Mouse (Mus musculus): ENCODE measurements at regions not wholly inside any gene's neighbourhood (a gene's known extent, or its start where the extent isn't known, plus 50 kb on each side); places are given as distances from the start of the nearest gene placed in this dataset.

DNA sequence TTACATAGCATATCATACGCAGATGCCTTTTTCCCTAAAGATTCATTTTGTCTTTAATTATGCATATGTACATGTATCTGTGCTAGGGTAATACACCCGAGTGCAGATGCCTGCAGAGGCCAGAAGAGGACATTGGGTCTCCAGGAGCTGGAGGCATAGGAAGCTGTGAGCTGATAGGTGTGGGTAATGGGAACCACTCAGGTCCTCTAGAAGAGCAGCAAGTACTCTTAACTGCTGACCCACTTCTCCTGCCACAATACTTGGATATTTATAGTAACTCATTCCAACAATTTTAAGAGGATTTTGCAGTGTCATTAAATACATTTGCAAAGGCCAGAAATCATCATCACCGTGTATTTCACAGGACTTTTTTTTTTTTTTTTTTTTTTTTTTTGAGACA is 486.6 kb downstream of the Slc4a3 start:
- WGBS: 81% methylated on average over 3 of the region's 3 CpGs
- no peak for ATAC-seq (ENCODE audit: low read depth)

DNA sequence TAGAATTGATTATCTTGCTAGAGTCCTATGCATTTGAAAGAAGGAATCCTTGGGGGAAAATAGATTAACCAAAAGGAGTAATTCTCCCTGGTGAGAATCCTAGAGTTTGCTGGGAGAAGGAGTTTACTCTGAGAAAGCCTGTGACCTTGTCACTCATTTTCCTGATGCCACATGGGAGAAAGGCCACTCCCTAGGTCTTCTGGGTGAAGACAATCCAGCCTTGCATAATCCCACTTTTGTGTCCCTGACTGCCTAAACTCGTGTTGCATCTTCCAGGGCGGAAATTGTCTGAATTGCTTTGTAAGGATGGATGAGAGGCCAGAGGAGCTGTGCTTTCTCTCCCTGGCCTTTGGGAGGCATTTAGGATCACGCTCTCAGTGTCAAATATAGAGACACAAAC is 490.2 kb downstream of the Slc4a3 start:
- Histone ChIP-seq H3K36me3 (no peaks in the 10 kb centered on the region), H3K9ac (no peak overlapping the region), H3K4me1 (replicated peaks) (no peaks in the 10 kb centered on the region; the same call in 1 of the 2 replicates), H3K4me2 (no peak overlapping the region), H3K9me3 (no peaks in the 10 kb centered on the region), H3K27ac (replicated peaks) (no peak overlapping the region), H3K4me3 (no peak overlapping the region), H3K27me3 (no peaks in the 10 kb centered on the region)
- no peak for ATAC-seq (ENCODE audit: low read depth)
- 52% methylated on average over 3 of the region's 3 CpGs for WGBS

More for the DNA sequence above, 486.6 kb downstream of the Slc4a3 start:
- Histone ChIP-seq H3K4me2 (no peak overlapping the region), H3K4me1 (replicated peaks) (peaks cover 14% of the 10 kb centered on the region), H3K36me3 (no peaks in the 10 kb centered on the region), H3K4me3 (no peak overlapping the region), H3K9me3 (no peaks in the 10 kb centered on the region), H3K27ac (replicated peaks) (no peak overlapping the region), H3K9ac (no peak overlapping the region), H3K27me3 (no peaks in the 10 kb centered on the region)

- no peak overlapping the region for H3K27ac ChIP-seq (replicated peaks)
- no peak for ATAC-seq (ENCODE audit: low read depth)
- H3K9me3 ChIP-seq: no peaks in the 10 kb centered on the region
- WGBS: 80% methylated on average over 4 of the region's 4 CpGs
- no peaks in the 10 kb centered on the region for H3K27me3 ChIP-seq
- H3K4me3 ChIP-seq: no peak overlapping the region
- H3K36me3 ChIP-seq: no peaks in the 10 kb centered on the region
- no peak overlapping the region for H3K9ac ChIP-seq
- no peak overlapping the region for H3K4me2 ChIP-seq
- H3K4me1 ChIP-seq (replicated peaks): no peaks in the 10 kb centered on the region
Observed at GRCm38 (mm10) chr1:76039029-76039655, 493.1 kb downstream of the Slc4a3 start.

DNA sequence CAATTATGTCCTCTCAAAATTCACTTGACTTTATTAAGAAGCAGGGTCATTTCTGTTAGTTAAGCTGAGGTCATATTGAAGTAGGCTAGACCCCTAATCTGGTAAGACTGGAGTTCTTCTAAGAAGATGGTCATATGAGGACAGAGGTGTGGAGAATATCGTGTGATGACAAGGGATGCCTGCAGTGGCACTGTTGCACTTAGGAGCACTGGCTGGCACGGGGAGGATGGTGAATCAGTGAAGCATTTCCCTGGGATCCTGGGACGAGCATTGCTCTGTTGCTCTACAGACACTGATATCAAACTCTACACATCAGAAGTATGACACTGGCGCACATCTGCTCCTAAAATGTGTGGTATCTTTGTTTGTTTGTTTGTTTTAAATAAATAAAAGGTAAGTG is 493.6 kb downstream of the Slc4a3 start:
- Histone ChIP-seq H3K27ac (replicated peaks) (no peak overlapping the region), H3K4me2 (no peak overlapping the region), H3K4me1 (replicated peaks) (no peaks in the 10 kb centered on the region), H3K36me3 (no peaks in the 10 kb centered on the region), H3K9me3 (no peaks in the 10 kb centered on the region), H3K27me3 (no peaks in the 10 kb centered on the region), H3K4me3 (no peak overlapping the region), H3K9ac (no peak overlapping the region)
- WGBS: 90% methylated on average over 4 of the region's 4 CpGs
- ATAC-seq (ENCODE audit: low read depth): no peak

DNA sequence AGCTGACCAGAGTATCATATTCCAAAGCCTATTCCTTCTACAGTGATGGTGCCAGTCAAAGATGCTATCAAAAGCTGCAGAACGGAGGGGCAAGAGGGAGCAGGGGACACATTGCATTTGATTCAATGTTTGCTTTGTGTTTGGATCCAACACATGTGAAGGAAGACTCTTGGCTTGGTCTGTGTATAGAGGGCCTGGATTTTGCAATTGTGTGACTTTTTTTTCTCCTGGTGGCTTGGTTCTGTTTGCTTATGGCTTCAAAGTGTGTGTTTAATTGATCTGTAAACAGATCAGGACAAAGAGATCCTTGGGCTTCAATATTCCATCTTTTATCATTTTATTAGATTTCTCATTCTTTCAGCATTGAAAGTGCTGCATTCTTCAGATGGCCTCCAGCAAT is 504.2 kb downstream of the Slc4a3 start:
- Histone ChIP-seq H3K9me3 (no peaks in the 10 kb centered on the region), H3K4me3 (no peak overlapping the region), H3K4me1 (replicated peaks) (peaks cover 13% of the 10 kb centered on the region), H3K4me2 (no peak overlapping the region), H3K27ac (replicated peaks) (no peak overlapping the region), H3K27me3 (no peaks in the 10 kb centered on the region), H3K9ac (no peak overlapping the region), H3K36me3 (no peaks in the 10 kb centered on the region)
- ATAC-seq (ENCODE audit: low read depth): no peak
- 84% methylated on average over 1 of the region's 1 CpGs for WGBS

GRCm38 (mm10) chr1:76053378-76054171 is 507.5 kb downstream of the Slc4a3 start:
- H3K9ac ChIP-seq: no peak overlapping the region
- no peak overlapping the region for H3K4me3 ChIP-seq
- H3K4me1 ChIP-seq (replicated peaks): peaks cover 13% of the 10 kb centered on the region
- no peaks in the 10 kb centered on the region for H3K27me3 ChIP-seq
- H3K27ac ChIP-seq (replicated peaks): no peak overlapping the region
- 0 out of 2 replicates have a peak, but pooled peaks have one; percentile 19 for ATAC-seq (ENCODE audit: low read depth)
- no peaks in the 10 kb centered on the region for H3K9me3 ChIP-seq
- no peak overlapping the region for H3K4me2 ChIP-seq
- no peaks in the 10 kb centered on the region for H3K36me3 ChIP-seq
- 50% methylated on average over 10 of the region's 10 CpGs for WGBS

- no peaks in the 10 kb centered on the region for H3K36me3 ChIP-seq
- no peak overlapping the region for H3K4me3 ChIP-seq
- peak; percentile 77; the same call in 1 of the 2 replicates for ATAC-seq (ENCODE audit: low read depth)
- peak overlapping the region; percentile 20; the same call in 1 of the 2 replicates for H3K27ac ChIP-seq (replicated peaks)
- H3K4me1 ChIP-seq (replicated peaks): peaks cover 21% of the 10 kb centered on the region
- H3K4me2 ChIP-seq: no peak overlapping the region
- no peak overlapping the region for H3K9ac ChIP-seq
- 31% methylated on average over 6 of the region's 6 CpGs for WGBS
- no peaks in the 10 kb centered on the region for H3K27me3 ChIP-seq
- H3K9me3 ChIP-seq: no peaks in the 10 kb centered on the region
Observed at GRCm38 (mm10) chr1:76065783-76066182, 519.7 kb downstream of the Slc4a3 start.

- H3K4me2 ChIP-seq: no peak overlapping the region
- no peaks in the 10 kb centered on the region for H3K36me3 ChIP-seq
- 76% methylated on average over 16 of the region's 16 CpGs for WGBS
- H3K27me3 ChIP-seq: no peaks in the 10 kb centered on the region
- ATAC-seq (ENCODE audit: low read depth): no peak
- H3K4me3 ChIP-seq: no peak overlapping the region
- no peaks in the 10 kb centered on the region for H3K9me3 ChIP-seq
- no peak overlapping the region for H3K9ac ChIP-seq
- peaks cover 37% of the 10 kb centered on the region for H3K4me1 ChIP-seq (replicated peaks)
- H3K27ac ChIP-seq (replicated peaks): no peak overlapping the region
Observed at GRCm38 (mm10) chr1:76070831-76071321, 524.8 kb downstream of the Slc4a3 start.

DNA sequence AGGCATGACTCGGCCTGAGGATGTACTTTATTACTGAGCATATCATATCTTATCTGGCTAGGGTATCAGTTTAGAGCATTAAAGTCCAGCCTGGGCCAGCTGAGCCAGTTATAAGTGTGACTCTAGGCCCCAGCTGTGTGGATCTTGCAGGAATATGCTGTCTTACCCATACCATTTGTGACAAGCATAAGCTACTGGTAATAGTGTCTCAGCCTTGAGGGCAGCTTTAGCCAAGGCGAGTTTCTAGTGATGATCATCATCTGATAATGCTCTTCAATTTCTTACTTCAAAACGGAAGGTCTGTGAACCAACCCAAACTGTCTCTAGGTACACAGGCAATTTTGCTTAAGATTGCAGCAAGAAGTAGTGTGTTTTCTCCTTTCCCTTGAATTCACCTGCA is 529.1 kb downstream of the Slc4a3 start:
- no peak; the same call in 1 of the 2 replicates for ATAC-seq (ENCODE audit: low read depth)
- Histone ChIP-seq H3K27me3 (no peaks in the 10 kb centered on the region), H3K4me3 (no peak overlapping the region), H3K36me3 (no peaks in the 10 kb centered on the region), H3K27ac (replicated peaks) (peak overlapping the region; percentile 84), H3K4me2 (peak overlapping the region; percentile 39), H3K4me1 (replicated peaks) (peaks cover 30% of the 10 kb centered on the region), H3K9ac (no peak overlapping the region), H3K9me3 (no peaks in the 10 kb centered on the region)
- 67% methylated on average over 3 of the region's 3 CpGs for WGBS

- ATAC-seq (ENCODE audit: low read depth): peak; percentile 75
- Histone ChIP-seq H3K4me2 (peak overlapping the region; percentile 39), H3K4me1 (replicated peaks) (peaks cover 27% of the 10 kb centered on the region), H3K36me3 (no peaks in the 10 kb centered on the region), H3K27ac (replicated peaks) (peak overlapping the region; percentile 84), H3K9me3 (no peaks in the 10 kb centered on the region), H3K9ac (no peak overlapping the region), H3K27me3 (no peaks in the 10 kb centered on the region), H3K4me3 (no peak overlapping the region)
- WGBS: 17% methylated on average over 10 of the region's 10 CpGs
Observed at GRCm38 (mm10) chr1:76075685-76076455, 529.8 kb downstream of the Slc4a3 start.

DNA sequence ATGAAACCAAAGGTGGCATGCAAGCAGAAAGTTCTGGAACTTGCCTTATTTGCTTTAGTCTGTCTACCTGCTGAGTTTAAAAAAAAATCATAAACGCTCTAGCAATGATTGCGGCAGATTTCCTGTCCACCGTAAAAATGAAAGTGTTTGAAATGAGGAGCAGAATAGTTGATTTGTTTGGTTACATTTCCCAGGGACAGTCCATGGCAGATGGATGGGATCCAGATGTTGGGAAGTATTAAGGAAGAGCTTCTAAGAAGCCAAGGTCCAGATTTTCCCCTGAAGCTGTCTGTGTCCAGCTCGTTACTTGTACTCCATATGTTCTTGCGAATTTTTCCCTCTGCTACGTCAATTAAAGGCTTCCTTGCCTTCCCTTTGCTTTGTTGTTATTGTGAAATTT is 534.2 kb downstream of the Slc4a3 start:
- Histone ChIP-seq H3K27ac (replicated peaks) (no peak overlapping the region), H3K4me1 (replicated peaks) (peaks cover 18% of the 10 kb centered on the region), H3K4me2 (no peak overlapping the region), H3K9ac (no peak overlapping the region), H3K27me3 (no peaks in the 10 kb centered on the region), H3K36me3 (no peaks in the 10 kb centered on the region), H3K4me3 (no peak overlapping the region), H3K9me3 (no peaks in the 10 kb centered on the region)
- WGBS: 88% methylated on average over 6 of the region's 6 CpGs
- no peak for ATAC-seq (ENCODE audit: low read depth)

DNA sequence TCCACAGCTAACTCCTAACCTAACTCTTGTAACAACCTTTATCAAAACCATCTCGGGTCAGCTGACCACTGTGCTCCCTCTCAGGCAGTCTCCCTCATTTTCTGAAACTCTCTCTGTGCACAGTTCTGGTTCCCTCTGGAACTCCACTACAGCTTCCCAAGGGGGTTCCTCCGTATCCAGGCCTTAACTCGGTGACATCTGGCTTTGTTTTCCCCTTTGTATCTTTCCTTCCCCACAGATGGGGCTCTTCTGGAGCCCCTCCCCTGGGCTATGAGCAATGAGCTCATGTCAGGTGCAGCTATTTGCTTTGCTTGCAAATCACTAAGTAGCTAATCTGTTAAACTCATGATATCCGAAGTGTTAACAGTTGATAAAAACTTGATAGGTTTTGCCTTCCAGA is 535.6 kb downstream of the Slc4a3 start:
- H3K36me3 ChIP-seq: no peaks in the 10 kb centered on the region
- no peak overlapping the region for H3K27ac ChIP-seq (replicated peaks)
- no peak overlapping the region for H3K9ac ChIP-seq
- H3K9me3 ChIP-seq: no peaks in the 10 kb centered on the region
- H3K4me2 ChIP-seq: no peak overlapping the region
- no peak for ATAC-seq (ENCODE audit: low read depth)
- H3K27me3 ChIP-seq: no peaks in the 10 kb centered on the region
- WGBS: 45% methylated on average over 4 of the region's 4 CpGs
- H3K4me3 ChIP-seq: no peak overlapping the region
- H3K4me1 ChIP-seq (replicated peaks): peaks cover 7% of the 10 kb centered on the region; the same call in 1 of the 2 replicates
